Mouse (Mus musculus) left cerebral cortex, adult 2 months (tissue): Measurements from ENCODE around the gene Rnf19b. TPM values are rescaled to one million over a fixed set of nuclear protein-coding genes. Genes with fewer than 3 reads are reported as not detected.

Experiments
- DNase-seq, 2 experiments: peaks; one replicate each; pipeline ENCODE4 v3.0.0; 2021 to 2022; ENCODE audit warnings: low spot score in 2 of 2, mixed read lengths in 1 of 2; ENCODE audit errors: extremely low spot score in 1 of 2
- H3K27ac ChIP-seq: fragments of 200-600 bp; 2 replicates; pipeline ENCODE4 v1.8.1; 2022
- H3K4me3 ChIP-seq: fragments of 200-600 bp; 2 replicates; pipeline ENCODE4 v1.8.1; 2022
- CTCF ChIP-seq: fragments of 200-600 bp; IDR thresholded peaks from 2 replicates; pipeline ENCODE4 v1.8.1; 2022; ENCODE audit warnings: antibody characterized with exemption, mild to moderate bottlenecking, moderate library complexity
- intact Hi-C: fragments of 180-260 bp; cut with DNase I; formaldehyde crosslinking; loops from one replicate; pipeline ENCODE4 v1.15.1; 2025
- long read RNA-seq, 2 experiments: library from polyadenylated mRNA; stranded (forward); transcript quantifications; one replicate each; pipeline ENCODE4 v2.0.0; 2021; ENCODE audit warnings: borderline mapping rate in 2 of 2
- total RNA-seq, 2 experiments: library from RNA; stranded (reverse); gene quantifications; 2 replicates each; pipeline ENCODE4 v1.2.3; 2021

Gene Rnf19b
- 10 to 100 TPM; 52.6 to 57.7 TPM for total RNA-seq
- long read RNA-seq, experiment 1, transcript Rnf19b-206 (9 exons, 2,532 nt): major isoform, 52 of 62 reads
- long read RNA-seq, experiment 1, transcript Rnf19b-202 (9 exons, 1,992 nt): minor isoform, 5 of 62 reads
- long read RNA-seq, experiment 1, partial matches to known transcripts: 3 of 62 reads
- long read RNA-seq, experiment 1, other reads (novel, unspliced or antisense): 2 of 62 reads
- long read RNA-seq, experiment 2, transcript Rnf19b-202 (9 exons, 1,992 nt): minor isoform, 6 of 51 reads
- long read RNA-seq, experiment 2, transcript Rnf19b-206 (9 exons, 2,532 nt): major isoform, 39 of 51 reads
- long read RNA-seq, experiment 2, partial matches to known transcripts: 1 of 51 reads
- long read RNA-seq, experiment 2, other reads (novel, unspliced or antisense): 4 of 51 reads

GRCm38 (mm10) chr4:129058207-129059092, at the start of gene Rnf19b:
TSS of gene Rnf19b (plus strand) at chr4:129058271.
- peak; percentile 36 to 47 for DNase-seq
- intact Hi-C loops: loop anchor here (1.0 to 2.0 kb wide), 2 partner anchors 9 to 66 kb away; no protein-coding TSS in a partner anchor
- Histone ChIP-seq H3K4me3 (peak within 1 kb of the TSS; percentile 99), H3K27ac (peak within 1 kb of the TSS; percentile 86)
- no peak for TF ChIP-seq CTCF

- no peak overlapping the region for H3K4me3 ChIP-seq
- no peak overlapping the region for H3K27ac ChIP-seq
- TF ChIP-seq CTCF: no peak
- intact Hi-C loops: no loop called here
- no peak for DNase-seq
Observed at GRCm38 (mm10) chr4:129008672-129009071, 49.4 kb upstream of the Rnf19b start.

GRCm38 (mm10) chr4:129009521-129009920, 48.5 kb upstream of the Rnf19b start:
- no peak overlapping the region for H3K4me3 ChIP-seq
- DNase-seq: no peak
- TF ChIP-seq CTCF: no peak
- no peak overlapping the region for H3K27ac ChIP-seq
- intact Hi-C loops: no loop called here

- TF ChIP-seq CTCF: no peak
- intact Hi-C loops: no loop called here
- H3K4me3 ChIP-seq: no peak overlapping the region
- H3K27ac ChIP-seq: no peak overlapping the region
- no peak for DNase-seq
Observed at GRCm38 (mm10) chr4:129011604-129012121, 46.4 kb upstream of the Rnf19b start.

GRCm38 (mm10) chr4:129013151-129013864, 44.8 kb upstream of the Rnf19b start:
- no peak for TF ChIP-seq CTCF
- DNase-seq: no peak
- intact Hi-C loops: no loop called here
- Histone ChIP-seq H3K4me3 (no peak overlapping the region), H3K27ac (no peak overlapping the region)

GRCm38 (mm10) chr4:129016329-129016728, 41.7 kb upstream of the Rnf19b start:
- no peak for TF ChIP-seq CTCF
- no peak for DNase-seq
- H3K4me3 ChIP-seq: no peak overlapping the region
- no peak overlapping the region for H3K27ac ChIP-seq
- intact Hi-C loops: no loop called here

GRCm38 (mm10) chr4:129017150-129017549, 40.9 kb upstream of the Rnf19b start:
- Histone ChIP-seq H3K27ac (no peak overlapping the region), H3K4me3 (no peak overlapping the region)
- no peak for TF ChIP-seq CTCF
- DNase-seq: no peak
- intact Hi-C loops: no loop called here

- TF ChIP-seq CTCF: no peak
- no peak overlapping the region for H3K4me3 ChIP-seq
- DNase-seq: no peak
- H3K27ac ChIP-seq: no peak overlapping the region
- intact Hi-C loops: no loop called here
Observed at GRCm38 (mm10) chr4:129018788-129019435, 39.2 kb upstream of the Rnf19b start.

GRCm38 (mm10) chr4:129019788-129020187, 38.3 kb upstream of the Rnf19b start:
- Histone ChIP-seq H3K4me3 (no peak overlapping the region), H3K27ac (no peak overlapping the region)
- intact Hi-C loops: no loop called here
- DNase-seq: peak in 1 of 2 experiments; percentile 49
- no peak for TF ChIP-seq CTCF

GRCm38 (mm10) chr4:129020454-129020853, 37.6 kb upstream of the Rnf19b start:
- H3K4me3 ChIP-seq: no peak overlapping the region
- peak; percentile 68 to 71 for DNase-seq
- no peak for TF ChIP-seq CTCF
- intact Hi-C loops: no loop called here
- no peak overlapping the region for H3K27ac ChIP-seq

GRCm38 (mm10) chr4:129021426-129021825, 36.6 kb upstream of the Rnf19b start:
- intact Hi-C loops: no loop called here
- DNase-seq: no peak
- no peak overlapping the region for H3K27ac ChIP-seq
- no peak overlapping the region for H3K4me3 ChIP-seq
- TF ChIP-seq CTCF: no peak
